Mouse (Mus musculus) E14TG2a.4 (cell line): ENCODE results near the gene Arhgap40.

Experiments used
- H3K27me3 ChIP-seq: 2 replicates; pipeline ENCODE4 v1.6.1; 2014; ENCODE audit warnings: low read length, control low read depth; ENCODE audit not compliant: insufficient read depth
- H3K36me3 ChIP-seq: 2 replicates; pipeline ENCODE4 v1.6.1; 2014; ENCODE audit warnings: low read length, control low read depth; ENCODE audit not compliant: insufficient read depth
- H3K4me1 ChIP-seq: replicated peaks from 2 replicates; pipeline ENCODE4 v1.6.1; 2014; ENCODE audit warnings: low read depth, low read length, control low read depth
- H3K4me3 ChIP-seq: replicated peaks from 2 replicates; pipeline ENCODE4 v1.5.1; 2014; ENCODE audit warnings: mild to moderate bottlenecking, low read length
- H3K9me3 ChIP-seq: 2 replicates; pipeline ENCODE4 v1.6.1; 2014; ENCODE audit warnings: low read length, control low read depth
- CTCF ChIP-seq: conservative IDR thresholded peaks from 2 replicates; pipeline ENCODE4 v1.5.1; 2014; ENCODE audit warnings: low read length
- NANOG ChIP-seq: IDR thresholded peaks from 2 replicates; pipeline ENCODE4 v1.6.1; 2014; ENCODE audit warnings: borderline replicate concordance, low read length, mixed read lengths
- POU5F1 ChIP-seq: IDR thresholded peaks from 2 replicates; pipeline ENCODE4 v1.6.1; 2014; ENCODE audit warnings: low read length, borderline replicate concordance

The Arhgap40 gene

GRCm38 (mm10) chr2:158512528-158512927 is at the start of gene Arhgap40:
Gene Arhgap40 (plus strand): TSS chr2:158512796.
- Histone ChIP-seq H3K36me3 (no peaks in the 10 kb centered on the region), H3K9me3 (no peaks in the 10 kb centered on the region), H3K4me3 (no peak within 1 kb of the TSS), H3K27me3 (0 out of 2 replicates have a peak, but pooled peaks cover 3% of the 10 kb centered on the region), H3K4me1 (peaks cover 6% of the 10 kb centered on the region; the same call in 1 of the 2 replicates)
- TF ChIP-seq POU5F1 (no peak), NANOG (no peak), CTCF (no peak)

- H3K9me3 ChIP-seq: no peaks in the 10 kb centered on the region
- H3K4me3 ChIP-seq: no peak overlapping the region
- peaks cover 3% of the 10 kb centered on the region for H3K4me1 ChIP-seq
- no peaks in the 10 kb centered on the region for H3K27me3 ChIP-seq
- H3K36me3 ChIP-seq: peaks cover 67% of the 10 kb centered on the region
- TF ChIP-seq NANOG: no peak
- no peak for TF ChIP-seq POU5F1
- no peak for TF ChIP-seq CTCF
Measured at GRCm38 (mm10) chr2:158474159-158474558, 38.4 kb upstream of the Arhgap40 start.

- Histone ChIP-seq H3K36me3 (peaks cover 85% of the 10 kb centered on the region), H3K4me3 (no peak overlapping the region), H3K4me1 (peaks cover 3% of the 10 kb centered on the region), H3K27me3 (no peaks in the 10 kb centered on the region), H3K9me3 (no peaks in the 10 kb centered on the region)
- TF ChIP-seq NANOG (peak; percentile 92; the same call in 1 of the 2 replicates), CTCF (no peak), POU5F1 (no peak)
Measured at GRCm38 (mm10) chr2:158477640-158478039, 35.0 kb upstream of the Arhgap40 start.

- Histone ChIP-seq H3K36me3 (peaks cover 49% of the 10 kb centered on the region), H3K4me3 (no peak overlapping the region), H3K4me1 (peaks cover 13% of the 10 kb centered on the region), H3K27me3 (no peaks in the 10 kb centered on the region), H3K9me3 (no peaks in the 10 kb centered on the region)
- TF ChIP-seq CTCF (no peak), POU5F1 (no peak), NANOG (no peak)
Measured at GRCm38 (mm10) chr2:158498457-158498856, 14.1 kb upstream of the Arhgap40 start.

GRCm38 (mm10) chr2:158501836-158502812 is 10.5 kb upstream of the Arhgap40 start, which contains the start of gene Adig:
Gene Adig (plus strand): TSS chr2:158502612.
- H3K36me3 ChIP-seq: peaks cover 15% of the 10 kb centered on the region
- peaks cover 13% of the 10 kb centered on the region for H3K4me1 ChIP-seq
- H3K4me3 ChIP-seq: no peak within 1 kb of the TSS
- H3K27me3 ChIP-seq: no peaks in the 10 kb centered on the region
- H3K9me3 ChIP-seq: no peaks in the 10 kb centered on the region
- no peak for TF ChIP-seq CTCF
- no peak for TF ChIP-seq NANOG
- TF ChIP-seq POU5F1: no peak

- Histone ChIP-seq H3K27me3 (no peaks in the 10 kb centered on the region), H3K36me3 (peaks cover 9% of the 10 kb centered on the region), H3K4me1 (peaks cover 4% of the 10 kb centered on the region), H3K9me3 (no peaks in the 10 kb centered on the region), H3K4me3 (no peak overlapping the region)
- TF ChIP-seq NANOG (no peak), POU5F1 (no peak), CTCF (no peak)
Measured at GRCm38 (mm10) chr2:158503226-158503625, 9.4 kb upstream of the Arhgap40 start.

- Histone ChIP-seq H3K4me3 (no peak overlapping the region), H3K36me3 (peaks cover 9% of the 10 kb centered on the region), H3K4me1 (no peaks in the 10 kb centered on the region), H3K9me3 (no peaks in the 10 kb centered on the region), H3K27me3 (no peaks in the 10 kb centered on the region)
- TF ChIP-seq NANOG (no peak), POU5F1 (no peak), CTCF (no peak)
Measured at GRCm38 (mm10) chr2:158503671-158504070, 8.9 kb upstream of the Arhgap40 start.

- TF ChIP-seq POU5F1: no peak
- no peak for TF ChIP-seq CTCF
- TF ChIP-seq NANOG: no peak
- Histone ChIP-seq H3K27me3 (0 out of 2 replicates have a peak, but pooled peaks cover 3% of the 10 kb centered on the region), H3K4me1 (peaks cover 6% of the 10 kb centered on the region; the same call in 1 of the 2 replicates), H3K36me3 (no peaks in the 10 kb centered on the region), H3K4me3 (no peak overlapping the region), H3K9me3 (no peaks in the 10 kb centered on the region)
Measured at GRCm38 (mm10) chr2:158506475-158506874, 6.1 kb upstream of the Arhgap40 start.
